Mouse (Mus musculus): ENCODE data around the gene Cavin3. TPM values are rescaled to one million over a fixed set of nuclear protein-coding genes. Genes with fewer than 3 reads are reported as not detected.
A peak's percentile ranks its signal among the peaks of the same experiment; 100 is the strongest.

Gene Cavin3
- polyA plus RNA-seq (2012; rRNA removed), result 2.0 and 4.9 TPM in 2 replicates

DNA sequence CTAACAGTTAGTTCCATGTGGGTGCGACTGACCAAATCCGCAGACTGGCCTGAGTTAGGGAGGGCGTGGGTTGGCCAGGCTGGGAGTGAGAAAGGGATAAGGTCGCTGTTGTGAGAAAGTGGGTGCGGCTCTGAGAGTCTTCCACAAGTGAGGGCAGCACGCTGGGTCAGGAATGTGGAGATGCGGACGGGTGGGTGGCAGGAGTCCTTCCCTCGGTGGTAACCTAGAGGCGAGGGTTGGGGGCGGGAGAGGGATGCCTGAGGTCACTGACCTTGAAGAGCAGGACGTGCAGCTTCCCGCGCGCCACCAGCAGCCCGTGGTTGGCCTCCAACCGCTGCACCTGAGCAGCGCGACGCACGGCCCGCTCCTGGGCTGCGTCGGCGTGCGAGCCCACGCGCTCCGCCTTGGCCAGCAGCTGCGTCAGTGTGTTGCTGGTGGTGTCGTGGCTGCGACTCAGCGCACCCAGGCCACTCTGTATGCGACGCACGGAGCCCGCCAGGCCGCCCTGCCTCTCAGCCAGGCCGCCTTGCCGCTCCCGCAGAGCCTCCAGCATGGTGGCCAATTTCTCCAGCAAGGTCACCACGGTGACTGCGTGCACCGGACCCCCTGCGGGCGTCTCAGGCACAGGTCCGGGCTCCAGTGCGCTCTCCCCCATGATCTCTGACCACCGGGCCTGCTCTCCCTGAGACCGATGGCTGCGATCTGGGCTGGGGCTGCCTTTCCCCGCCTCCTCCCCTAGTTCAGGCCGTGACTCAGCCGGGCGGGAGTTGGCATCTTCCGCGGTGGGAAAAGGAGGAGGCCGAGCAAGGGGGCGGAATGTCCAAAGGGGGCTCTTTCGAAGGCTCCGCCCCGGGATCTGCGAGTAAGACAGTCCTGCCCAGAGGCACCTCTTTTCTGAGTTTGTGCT is at the start of gene Cavin3:
Gene Cavin3 (minus strand): TSS at position 796 of the 907 bp plus-strand sequence.
- peaks cover 12% of the 10 kb centered on the region for H3K4me1 ChIP-seq (ENCODE audit: control insufficient read depth, insufficient read depth, low read length)
- peak within 1 kb of the TSS; percentile 75 for H3K4me3 ChIP-seq (ENCODE audit: control insufficient read depth, low read depth, low read length)
- H3K27ac ChIP-seq (ENCODE audit: control insufficient read depth, insufficient read depth, low read depth, low read length), result peak within 1 kb of the TSS; percentile 63
- no peaks in the 10 kb centered on the region for H3K36me3 ChIP-seq (ENCODE audit: control insufficient read depth, insufficient read depth, low read length)
- TF ChIP-seq POLR2A (IDR thresholded peaks at IDR 0.05; ENCODE audit: control insufficient read depth, low read depth, low read length) (0 out of 2 replicates have a peak, but pooled peaks have one; percentile 24), CTCF (IDR thresholded peaks at IDR 0.05; ENCODE audit: control insufficient read depth, insufficient read depth, insufficient replicate concordance, low read depth, low read length) (no peak)
- H3K27me3 ChIP-seq (ENCODE audit: control insufficient read depth, insufficient read depth, low read length), result no peaks in the 10 kb centered on the region

DNA sequence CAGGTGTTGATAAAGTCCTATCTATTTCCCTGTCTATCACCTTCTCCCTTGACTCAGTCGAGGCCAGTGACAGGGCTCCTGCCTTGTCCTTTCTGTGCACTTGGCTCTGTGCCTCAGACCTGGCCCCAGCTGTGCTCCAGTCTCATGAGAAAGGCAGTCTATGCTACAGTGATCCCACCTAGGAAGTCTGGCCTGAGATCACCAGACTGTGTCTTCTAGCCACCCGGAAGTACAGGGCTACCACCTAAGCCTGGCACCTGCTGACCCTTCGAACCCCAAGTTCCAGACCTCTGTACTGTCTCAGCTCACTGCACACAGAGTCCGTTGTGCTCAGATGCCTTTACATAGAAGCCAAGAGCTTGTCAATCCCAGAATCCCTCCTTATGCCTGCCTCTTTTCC is 46.0 kb upstream of the Cavin3 start:
- H3K27ac ChIP-seq (ENCODE audit: control insufficient read depth, insufficient read depth, low read depth, low read length), result no peak overlapping the region
- no peaks in the 10 kb centered on the region for H3K4me1 ChIP-seq (ENCODE audit: control insufficient read depth, insufficient read depth, low read length)
- no peaks in the 10 kb centered on the region for H3K36me3 ChIP-seq (ENCODE audit: control insufficient read depth, insufficient read depth, low read length)
- no peak overlapping the region for H3K4me3 ChIP-seq (ENCODE audit: control insufficient read depth, low read depth, low read length)
- no peaks in the 10 kb centered on the region for H3K27me3 ChIP-seq (ENCODE audit: control insufficient read depth, insufficient read depth, low read length)
- no peak for TF ChIP-seq POLR2A (IDR thresholded peaks at IDR 0.05; ENCODE audit: control insufficient read depth, low read depth, low read length)
- TF ChIP-seq CTCF (IDR thresholded peaks at IDR 0.05; ENCODE audit: control insufficient read depth, insufficient read depth, insufficient replicate concordance, low read depth, low read length), result no peak

DNA sequence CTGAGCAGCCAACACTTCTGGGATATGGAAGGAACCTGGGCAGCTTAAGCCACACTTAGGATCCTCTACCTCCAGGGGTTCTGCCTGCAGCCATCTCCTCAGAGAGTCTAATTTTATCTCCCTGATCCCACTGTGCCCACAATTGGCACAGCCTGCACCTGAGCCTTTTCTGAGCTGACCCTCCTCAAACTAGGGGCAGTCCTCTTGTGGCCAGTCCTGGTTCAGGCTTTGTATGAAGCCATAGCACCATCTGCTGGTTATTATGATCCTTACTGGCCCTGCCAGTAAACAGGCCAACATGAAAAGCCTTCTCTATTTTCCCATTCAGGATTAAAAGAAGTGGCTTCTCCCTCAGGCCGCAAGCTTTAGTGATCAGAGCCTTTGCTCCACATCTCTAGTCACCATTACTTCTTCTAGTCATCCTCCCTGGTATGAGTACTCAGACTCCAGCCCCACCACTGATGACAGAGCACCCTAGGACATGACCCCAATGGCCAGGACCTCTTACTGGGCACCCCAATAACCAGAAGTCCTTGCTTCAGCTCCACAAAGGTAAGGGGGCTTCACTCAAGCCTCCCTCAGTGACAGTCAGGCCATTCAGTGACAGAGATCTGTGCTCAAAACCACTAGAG is 45.3 kb upstream of the Cavin3 start:
- TF ChIP-seq CTCF (IDR thresholded peaks at IDR 0.05; ENCODE audit: control insufficient read depth, insufficient read depth, insufficient replicate concordance, low read depth, low read length) (peak; percentile 23; the same call in 1 of the 2 replicates), POLR2A (IDR thresholded peaks at IDR 0.05; ENCODE audit: control insufficient read depth, low read depth, low read length) (no peak)
- Histone ChIP-seq H3K4me1 (ENCODE audit: control insufficient read depth, insufficient read depth, low read length) (no peaks in the 10 kb centered on the region), H3K27me3 (ENCODE audit: control insufficient read depth, insufficient read depth, low read length) (no peaks in the 10 kb centered on the region), H3K27ac (ENCODE audit: control insufficient read depth, insufficient read depth, low read depth, low read length) (no peak overlapping the region), H3K4me3 (ENCODE audit: control insufficient read depth, low read depth, low read length) (no peak overlapping the region), H3K36me3 (ENCODE audit: control insufficient read depth, insufficient read depth, low read length) (no peaks in the 10 kb centered on the region)

DNA sequence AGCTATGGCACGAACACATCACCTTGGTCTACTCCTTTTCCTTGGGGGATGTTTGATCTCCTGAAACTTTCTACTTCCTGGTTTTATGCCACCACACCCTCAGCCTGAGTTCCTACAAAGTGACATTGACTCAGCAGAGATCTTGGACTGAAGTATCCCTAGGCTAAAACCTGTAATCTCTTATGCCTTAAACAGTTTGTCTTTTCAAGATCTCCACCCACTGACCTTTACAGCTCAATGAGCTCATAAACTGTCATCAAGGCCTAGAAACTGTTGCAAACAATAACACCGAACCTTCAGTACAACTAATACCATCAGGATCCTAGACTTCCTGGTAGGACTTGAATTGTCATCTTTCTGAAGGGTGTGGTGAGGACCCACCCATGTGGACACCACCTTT is 42.1 kb upstream of the Cavin3 start:
- Histone ChIP-seq H3K36me3 (ENCODE audit: control insufficient read depth, insufficient read depth, low read length) (no peaks in the 10 kb centered on the region), H3K27me3 (ENCODE audit: control insufficient read depth, insufficient read depth, low read length) (no peaks in the 10 kb centered on the region), H3K27ac (ENCODE audit: control insufficient read depth, insufficient read depth, low read depth, low read length) (no peak overlapping the region), H3K4me3 (ENCODE audit: control insufficient read depth, low read depth, low read length) (no peak overlapping the region), H3K4me1 (ENCODE audit: control insufficient read depth, insufficient read depth, low read length) (no peaks in the 10 kb centered on the region)
- TF ChIP-seq CTCF (IDR thresholded peaks at IDR 0.05; ENCODE audit: control insufficient read depth, insufficient read depth, insufficient replicate concordance, low read depth, low read length) (no peak), POLR2A (IDR thresholded peaks at IDR 0.05; ENCODE audit: control insufficient read depth, low read depth, low read length) (no peak)

DNA sequence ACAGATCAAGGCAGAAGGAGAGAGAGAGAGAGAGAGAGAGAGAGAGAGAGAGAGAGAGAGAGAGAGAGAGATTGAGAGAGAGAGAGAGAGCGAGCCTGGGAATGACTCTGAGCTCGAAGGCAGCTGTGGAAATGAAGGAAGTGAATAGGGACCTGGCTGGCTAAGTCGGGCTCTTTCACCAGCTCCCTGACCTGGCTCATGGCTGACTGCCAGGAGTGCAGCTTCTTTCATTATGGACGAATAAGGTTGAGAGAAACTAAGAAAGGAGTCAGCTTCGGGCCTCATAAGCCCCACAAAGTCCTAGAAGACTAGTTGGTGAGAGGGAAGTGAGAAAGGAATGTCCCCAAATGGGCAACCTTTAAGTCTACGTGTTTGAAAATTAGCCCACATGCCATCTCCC is 38.1 kb upstream of the Cavin3 start:
- no peaks in the 10 kb centered on the region for H3K4me1 ChIP-seq (ENCODE audit: control insufficient read depth, insufficient read depth, low read length)
- H3K4me3 ChIP-seq (ENCODE audit: control insufficient read depth, low read depth, low read length), result no peak overlapping the region
- TF ChIP-seq CTCF (IDR thresholded peaks at IDR 0.05; ENCODE audit: control insufficient read depth, insufficient read depth, insufficient replicate concordance, low read depth, low read length), result no peak
- no peak for TF ChIP-seq POLR2A (IDR thresholded peaks at IDR 0.05; ENCODE audit: control insufficient read depth, low read depth, low read length)
- no peaks in the 10 kb centered on the region for H3K36me3 ChIP-seq (ENCODE audit: control insufficient read depth, insufficient read depth, low read length)
- no peak overlapping the region for H3K27ac ChIP-seq (ENCODE audit: control insufficient read depth, insufficient read depth, low read depth, low read length)
- no peaks in the 10 kb centered on the region for H3K27me3 ChIP-seq (ENCODE audit: control insufficient read depth, insufficient read depth, low read length)

DNA sequence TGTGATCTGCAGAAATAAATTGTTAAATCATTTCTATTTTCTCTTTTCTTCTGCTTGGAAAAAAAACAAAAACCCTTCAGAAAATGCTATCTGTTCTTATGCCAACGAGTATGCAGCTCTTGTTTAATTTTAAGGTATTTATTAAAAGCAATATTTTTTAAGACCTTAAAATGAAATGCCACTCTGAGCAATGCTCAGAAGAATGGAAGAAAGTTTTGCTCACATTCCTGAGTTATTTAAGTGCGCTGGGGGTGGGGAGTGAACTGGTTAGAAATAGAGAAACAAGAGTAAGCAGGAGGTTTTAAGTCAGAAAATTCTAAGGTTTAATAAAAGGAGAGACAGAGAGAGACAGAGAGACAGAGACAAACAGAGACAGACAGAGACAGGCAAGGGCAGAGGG is 37.7 kb upstream of the Cavin3 start:
- Histone ChIP-seq H3K27me3 (ENCODE audit: control insufficient read depth, insufficient read depth, low read length) (no peaks in the 10 kb centered on the region), H3K36me3 (ENCODE audit: control insufficient read depth, insufficient read depth, low read length) (no peaks in the 10 kb centered on the region), H3K27ac (ENCODE audit: control insufficient read depth, insufficient read depth, low read depth, low read length) (no peak overlapping the region), H3K4me3 (ENCODE audit: control insufficient read depth, low read depth, low read length) (no peak overlapping the region), H3K4me1 (ENCODE audit: control insufficient read depth, insufficient read depth, low read length) (no peaks in the 10 kb centered on the region)
- TF ChIP-seq CTCF (IDR thresholded peaks at IDR 0.05; ENCODE audit: control insufficient read depth, insufficient read depth, insufficient replicate concordance, low read depth, low read length), result no peak
- TF ChIP-seq POLR2A (IDR thresholded peaks at IDR 0.05; ENCODE audit: control insufficient read depth, low read depth, low read length), result no peak

DNA sequence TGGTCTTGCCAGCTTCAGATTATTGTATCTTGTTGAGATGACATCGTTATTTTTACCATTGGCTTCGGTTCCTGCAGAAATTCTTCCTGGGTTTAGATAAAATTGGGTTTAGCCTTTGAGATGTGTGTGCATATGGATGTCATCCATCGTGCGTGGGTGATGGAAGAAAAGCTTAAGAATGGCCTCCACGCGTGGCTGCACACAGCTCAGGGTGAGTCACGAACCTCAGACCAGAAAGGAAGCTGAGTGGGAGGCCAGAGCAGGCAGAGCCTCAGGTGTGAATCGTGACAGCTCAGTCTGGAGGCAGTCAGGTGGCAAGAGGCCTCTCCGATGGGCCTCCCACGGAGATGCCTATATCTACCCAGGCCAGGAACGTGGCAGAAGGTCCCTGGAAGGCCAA is 37.2 kb upstream of the Cavin3 start:
- TF ChIP-seq CTCF (IDR thresholded peaks at IDR 0.05; ENCODE audit: control insufficient read depth, insufficient read depth, insufficient replicate concordance, low read depth, low read length), result no peak
- TF ChIP-seq POLR2A (IDR thresholded peaks at IDR 0.05; ENCODE audit: control insufficient read depth, low read depth, low read length), result no peak
- H3K27ac ChIP-seq (ENCODE audit: control insufficient read depth, insufficient read depth, low read depth, low read length), result no peak overlapping the region
- no peaks in the 10 kb centered on the region for H3K27me3 ChIP-seq (ENCODE audit: control insufficient read depth, insufficient read depth, low read length)

More for the DNA sequence above, 37.2 kb upstream of the Cavin3 start:
- Histone ChIP-seq H3K4me3 (ENCODE audit: control insufficient read depth, low read depth, low read length) (no peak overlapping the region), H3K36me3 (ENCODE audit: control insufficient read depth, insufficient read depth, low read length) (no peaks in the 10 kb centered on the region), H3K4me1 (ENCODE audit: control insufficient read depth, insufficient read depth, low read length) (no peaks in the 10 kb centered on the region)
